Mouse (Mus musculus) hindbrain, embryonic 16.5 days (tissue): Measurements from ENCODE around the gene Lhfpl4. TPM values are rescaled to one million over a fixed set of nuclear protein-coding genes. Genes with fewer than 3 reads are reported as not detected.

Source experiments
- ATAC-seq: fragments of 200-750 bp; cut with Nextera tagmentation; 2 replicates; pipeline ENCODE4 v1.8.0; 2017; ENCODE audit warnings: moderate TSS enrichment, moderate library complexity
- H3K27ac ChIP-seq: fragments of 300-500 bp; sonication (generic); 2 replicates; pipeline ENCODE4 v1.5.1; 2014; ENCODE audit warnings: low read depth, mild to moderate bottlenecking, control low read depth, low read length, moderate library complexity
- H3K27me3 ChIP-seq: fragments of 300-500 bp; sonication (generic); replicated peaks from 2 replicates; pipeline ENCODE4 v1.6.1; 2014; ENCODE audit warnings: low read length; ENCODE audit not compliant: control insufficient read depth, insufficient read depth
- H3K36me3 ChIP-seq: fragments of 300-500 bp; sonication (generic); 2 replicates; pipeline ENCODE4 v1.6.1; 2014; ENCODE audit warnings: mild to moderate bottlenecking, low read length, moderate library complexity, mixed read lengths; ENCODE audit not compliant: control insufficient read depth, insufficient read depth
- H3K4me1 ChIP-seq: fragments of 300-500 bp; sonication (generic); 2 replicates; pipeline ENCODE4 v1.6.1; 2014; ENCODE audit warnings: low read depth, low read length; ENCODE audit not compliant: control insufficient read depth, insufficient read depth
- H3K4me2 ChIP-seq: fragments of 300-500 bp; sonication (generic); 2 replicates; pipeline ENCODE4 v1.6.1; 2014; ENCODE audit warnings: mild to moderate bottlenecking, low read length, control low read depth, moderate library complexity
- H3K4me3 ChIP-seq: fragments of 300-500 bp; sonication (generic); 2 replicates; pipeline ENCODE4 v1.5.1; 2014; ENCODE audit warnings: mild to moderate bottlenecking, low read length, control low read depth, moderate library complexity
- H3K9ac ChIP-seq: fragments of 300-500 bp; sonication (generic); 2 replicates; pipeline ENCODE4 v1.6.1; 2014; ENCODE audit warnings: low read depth, mild to moderate bottlenecking, control low read depth, low read length, moderate library complexity
- H3K9me3 ChIP-seq: fragments of 300-500 bp; sonication (generic); 2 replicates; pipeline ENCODE4 v1.6.1; 2014; ENCODE audit warnings: mild to moderate bottlenecking, low read length, moderate library complexity; ENCODE audit not compliant: control insufficient read depth
- WGBS: fragments of 180-500 bp; shearing (Covaris S2); extraction: QIAGEN DNeasy Blood & Tissue Kit; methylation state at CpG from one replicate; pipeline ENCODE4 v1.1.7; 2014; 5-methylcytosine and 5-hydroxymethylcytosine counted together
- polyA plus RNA-seq: library from polyadenylated mRNA; unstranded; fragments of >200 nt; fragmentation: Nextera tagmentation; extraction: Ambion mirVana; gene quantifications from 2 replicates; pipeline ENCODE4 v1.2.1, GENCODE M21; 2015

The Lhfpl4 gene
- polyA plus RNA-seq, 1 experiment from 2014 or later = 56.7 TPM

DNA sequence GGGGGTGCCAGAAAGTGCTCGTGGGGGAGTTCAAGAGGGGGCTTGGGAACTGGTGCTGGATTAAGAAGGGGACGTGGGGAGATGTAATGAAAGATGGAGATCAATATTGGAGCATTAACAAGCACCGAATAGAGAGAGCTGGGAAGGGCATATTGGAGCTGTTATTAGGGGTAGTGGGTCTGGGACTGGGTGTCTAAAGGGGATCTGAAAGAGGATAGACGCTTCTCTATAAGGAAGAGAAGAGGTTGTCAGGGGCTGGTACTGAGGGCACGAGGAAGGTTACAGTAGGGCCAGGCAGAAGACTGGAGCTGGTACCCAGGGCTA is 705 bp downstream of the Lhfpl4 start:
- ATAC-seq = peak; percentile 74; the same call in 1 of the 2 replicates
- Histone ChIP-seq H3K4me3 (peak overlapping the region; percentile 81), H3K27ac (peak overlapping the region; percentile 82), H3K9ac (peak overlapping the region; percentile 96), H3K9me3 (no peaks in the 10 kb centered on the region), H3K27me3 (no peaks in the 10 kb centered on the region), H3K4me1 (peaks cover 33% of the 10 kb centered on the region), H3K4me2 (peak overlapping the region; percentile 94), H3K36me3 (no peaks in the 10 kb centered on the region)
- 0% methylated on average over 5 of the region's 5 CpGs for WGBS

DNA sequence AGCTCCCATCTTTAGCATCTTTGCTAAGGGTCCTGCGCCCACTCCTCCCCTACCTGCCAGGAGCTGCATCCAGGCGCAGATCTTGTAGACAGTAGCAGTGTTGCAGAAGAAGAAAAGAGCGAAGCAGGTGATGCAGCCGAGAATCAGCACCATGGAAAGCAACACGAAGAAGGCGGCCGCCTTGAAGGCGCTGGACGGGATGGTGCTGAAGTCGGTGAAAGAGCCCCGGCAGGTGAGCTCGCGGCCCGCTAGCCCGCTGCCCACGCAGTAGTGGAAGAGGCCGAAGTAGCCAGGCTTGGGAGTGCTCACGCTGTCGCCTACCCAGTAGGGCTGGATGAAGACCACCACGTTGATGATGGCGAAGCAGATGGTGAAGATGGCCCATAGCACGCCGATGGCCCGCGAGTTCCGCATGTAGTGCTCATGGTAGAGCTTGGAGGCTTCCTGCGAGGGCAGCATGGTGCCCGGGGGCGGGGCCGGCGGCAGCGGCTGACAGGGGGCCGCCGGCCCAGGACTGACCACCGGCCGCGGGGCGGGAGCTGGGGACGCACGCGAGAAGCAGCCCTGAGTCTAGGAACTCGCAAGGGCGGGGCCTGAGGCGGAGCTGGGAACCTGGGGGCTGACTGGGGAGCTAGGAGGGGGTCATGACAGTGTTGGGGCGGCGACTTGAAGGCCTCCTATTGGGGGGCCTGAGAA is 1.3 kb downstream of the Lhfpl4 start:
- ATAC-seq = peak; percentile 58
- WGBS = 4% methylated on average over 46 of the region's 46 CpGs
- peak overlapping the region; percentile 96 for H3K9ac ChIP-seq

DNA sequence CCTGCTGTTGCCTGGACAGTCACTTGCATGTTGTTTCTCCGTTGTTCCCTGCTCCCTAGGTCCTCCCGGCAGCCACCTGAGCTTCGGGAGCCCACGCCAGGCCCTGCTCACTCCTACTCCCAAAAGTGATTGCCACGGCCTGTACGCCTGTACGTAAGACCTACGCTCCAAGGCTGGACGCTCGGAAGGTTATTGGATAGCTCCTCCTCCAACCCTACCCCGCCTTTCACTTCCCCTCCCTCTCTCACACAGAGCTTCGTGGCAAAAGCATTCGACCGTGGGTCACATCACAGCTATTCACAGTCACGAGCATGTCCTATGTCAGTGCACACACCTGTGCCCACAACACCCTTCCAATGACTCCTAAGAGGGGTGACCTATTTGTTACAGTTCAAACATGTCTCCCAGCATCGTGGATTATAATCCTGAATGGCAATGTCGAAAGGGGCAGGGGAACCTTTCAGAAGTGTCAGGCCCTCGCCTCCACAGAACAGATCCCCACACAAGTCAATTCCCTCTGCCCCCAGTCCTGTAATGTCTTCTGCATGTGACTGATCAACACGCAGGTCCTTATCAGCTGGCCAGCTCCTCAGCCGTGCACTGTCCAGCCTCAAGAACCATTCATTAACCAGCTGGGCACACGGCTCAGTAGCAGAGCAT is 10.2 kb downstream of the Lhfpl4 start:
- H3K9ac ChIP-seq = no peak overlapping the region
- H3K9me3 ChIP-seq = no peaks in the 10 kb centered on the region
- H3K27ac ChIP-seq = no peak overlapping the region
- H3K36me3 ChIP-seq = 0 out of 2 replicates have a peak, but pooled peaks cover 6% of the 10 kb centered on the region
- peaks cover under 1% of the 10 kb centered on the region for H3K4me1 ChIP-seq
- H3K4me2 ChIP-seq = no peak overlapping the region
- ATAC-seq = no peak
- WGBS = 85% methylated on average over 21 of the region's 21 CpGs
- no peaks in the 10 kb centered on the region for H3K27me3 ChIP-seq
- no peak overlapping the region for H3K4me3 ChIP-seq

More for the DNA sequence above, 1.3 kb downstream of the Lhfpl4 start:
- no peaks in the 10 kb centered on the region for H3K27me3 ChIP-seq
- peaks cover 33% of the 10 kb centered on the region for H3K4me1 ChIP-seq
- H3K36me3 ChIP-seq = no peaks in the 10 kb centered on the region
- H3K4me3 ChIP-seq = peak overlapping the region; percentile 81
- H3K27ac ChIP-seq = peak overlapping the region; percentile 70
- H3K4me2 ChIP-seq = peak overlapping the region; percentile 94
- no peaks in the 10 kb centered on the region for H3K9me3 ChIP-seq

DNA sequence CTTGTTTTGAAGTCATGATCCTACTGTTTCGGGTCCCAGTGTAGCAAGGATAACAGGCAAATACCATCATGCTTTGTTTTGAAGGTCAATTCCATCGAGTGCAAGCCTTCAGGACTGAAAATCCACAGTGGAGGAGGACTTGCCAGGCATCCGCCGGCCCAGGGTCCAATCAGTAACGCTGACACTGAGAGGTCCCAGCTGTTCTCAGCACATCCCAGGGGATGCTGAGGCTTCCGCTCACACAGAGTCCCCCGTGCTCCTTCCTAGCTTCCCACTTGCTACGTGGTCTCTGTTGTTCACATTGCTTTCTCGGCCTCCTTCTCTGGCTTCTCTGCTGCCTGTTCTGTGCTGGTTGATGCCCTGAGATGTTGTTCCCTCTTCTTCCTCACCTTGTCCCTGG is 11.0 kb downstream of the Lhfpl4 start:
- Histone ChIP-seq H3K9me3 (no peaks in the 10 kb centered on the region), H3K4me1 (peaks cover 9% of the 10 kb centered on the region), H3K4me2 (no peak overlapping the region), H3K27ac (no peak overlapping the region), H3K9ac (no peak overlapping the region), H3K36me3 (0 out of 2 replicates have a peak, but pooled peaks cover 6% of the 10 kb centered on the region), H3K27me3 (no peaks in the 10 kb centered on the region), H3K4me3 (no peak overlapping the region)
- no peak for ATAC-seq
- 64% methylated on average over 9 of the region's 9 CpGs for WGBS

DNA sequence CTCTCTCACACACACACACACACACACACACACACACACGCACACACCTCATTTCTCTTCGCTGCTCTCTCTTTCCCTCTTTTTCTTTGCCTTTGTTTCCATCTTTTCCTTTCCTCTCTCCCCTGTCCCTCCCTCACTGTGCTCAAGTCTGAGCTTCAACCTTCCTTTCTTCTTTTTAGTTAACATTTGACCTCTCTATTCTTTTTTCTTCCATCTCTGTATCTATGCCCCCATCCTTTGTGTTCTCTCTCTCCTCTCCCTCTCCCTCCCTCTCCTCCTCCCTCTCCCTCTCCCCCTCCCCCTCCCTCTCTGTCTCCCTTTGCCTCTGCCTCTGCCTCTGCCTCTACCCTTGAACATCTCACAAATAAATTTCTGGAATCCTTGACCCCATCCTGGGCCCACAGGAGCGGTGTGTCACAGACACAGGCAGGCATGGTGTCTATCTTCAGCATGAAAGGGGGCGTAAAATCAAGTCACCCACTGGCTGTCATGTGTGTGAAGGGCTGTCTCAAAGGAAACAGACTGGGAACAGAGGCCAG is 15.9 kb downstream of the Lhfpl4 start:
- Histone ChIP-seq H3K9ac (no peak overlapping the region), H3K4me1 (peaks cover 20% of the 10 kb centered on the region), H3K27me3 (no peaks in the 10 kb centered on the region), H3K4me2 (peak overlapping the region; percentile 53), H3K36me3 (peaks cover 10% of the 10 kb centered on the region), H3K9me3 (no peaks in the 10 kb centered on the region), H3K4me3 (no peak overlapping the region), H3K27ac (peak overlapping the region; percentile 72)
- WGBS = 18% methylated on average over 4 of the region's 4 CpGs
- peak; percentile 13 for ATAC-seq

DNA sequence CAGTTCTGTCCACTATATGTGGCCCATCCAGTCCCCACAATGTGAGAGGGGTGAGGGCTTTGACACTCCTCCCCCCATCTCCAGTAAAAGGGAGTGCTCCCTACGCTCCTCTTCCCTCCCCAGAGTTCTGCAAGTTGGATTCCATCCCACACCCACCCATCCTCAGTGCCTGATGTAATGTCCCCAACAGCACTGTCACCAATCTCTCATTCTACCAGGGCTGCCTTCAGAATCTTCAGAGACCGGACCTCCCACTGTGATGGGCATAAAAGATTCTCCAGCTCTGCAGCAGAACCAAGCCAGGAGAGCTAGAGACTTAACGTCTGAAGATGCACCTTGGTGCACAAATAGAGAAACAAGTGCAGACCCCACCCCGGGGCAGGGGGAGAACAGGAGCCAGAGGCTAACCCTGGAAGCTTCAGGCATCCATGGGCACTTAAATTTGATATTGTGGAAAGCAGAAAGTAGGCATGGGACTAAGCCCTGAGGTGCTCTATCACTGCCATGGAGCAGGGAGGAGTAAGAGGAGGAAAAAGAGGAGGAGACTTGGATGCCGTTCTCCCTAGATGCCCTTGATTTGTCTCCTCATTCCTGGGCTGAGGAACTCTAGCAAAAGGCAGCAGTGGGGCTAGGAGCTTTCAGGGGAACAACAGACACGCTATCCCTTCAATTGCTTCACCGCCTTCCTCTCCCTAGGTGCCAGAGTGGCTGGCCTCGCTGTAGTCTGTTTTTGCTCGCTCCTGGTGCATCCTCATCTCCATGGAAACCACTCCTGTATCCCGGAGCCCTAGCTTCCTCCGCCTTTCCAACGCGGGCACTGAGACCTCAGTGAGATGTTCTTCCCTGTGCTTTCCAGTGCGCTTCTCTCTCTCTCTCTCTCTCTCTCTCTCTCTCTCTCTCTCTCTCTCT is 16.6 kb downstream of the Lhfpl4 start:
- WGBS = 17% methylated on average over 14 of the region's 14 CpGs
- Histone ChIP-seq H3K4me2 (peak overlapping the region; percentile 53), H3K36me3 (peaks cover 10% of the 10 kb centered on the region), H3K9ac (peak overlapping the region; percentile 43), H3K4me3 (peak overlapping the region; percentile 11; the same call in 1 of the 2 replicates), H3K4me1 (peaks cover 20% of the 10 kb centered on the region), H3K27me3 (no peaks in the 10 kb centered on the region), H3K27ac (peak overlapping the region; percentile 72), H3K9me3 (no peaks in the 10 kb centered on the region)
- peak; percentile 93 for ATAC-seq

DNA sequence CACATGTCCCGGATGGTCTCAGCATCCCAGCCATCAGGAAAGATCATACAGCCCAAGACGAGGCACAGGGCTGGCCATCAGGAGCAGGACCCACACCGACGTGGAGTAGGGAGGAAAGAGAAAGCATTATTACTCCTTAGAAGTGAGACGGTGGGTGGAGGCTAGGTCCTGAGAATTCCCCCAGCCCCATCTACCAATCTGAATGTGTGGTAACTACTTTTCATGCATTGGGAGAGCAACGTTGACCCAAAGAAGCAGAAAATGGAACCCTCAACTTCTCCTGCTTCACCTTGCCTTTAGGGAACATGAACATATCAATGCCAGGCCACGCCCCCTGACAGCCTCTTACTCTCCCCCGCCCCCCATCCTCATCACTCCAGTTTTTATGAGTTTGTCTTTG is 18.6 kb downstream of the Lhfpl4 start:
- Histone ChIP-seq H3K9ac (no peak overlapping the region), H3K27me3 (no peaks in the 10 kb centered on the region), H3K27ac (no peak overlapping the region), H3K9me3 (no peaks in the 10 kb centered on the region), H3K36me3 (peaks cover 15% of the 10 kb centered on the region), H3K4me3 (no peak overlapping the region), H3K4me2 (no peak overlapping the region), H3K4me1 (peaks cover 20% of the 10 kb centered on the region)
- no peak for ATAC-seq
- 82% methylated on average over 8 of the region's 8 CpGs for WGBS

DNA sequence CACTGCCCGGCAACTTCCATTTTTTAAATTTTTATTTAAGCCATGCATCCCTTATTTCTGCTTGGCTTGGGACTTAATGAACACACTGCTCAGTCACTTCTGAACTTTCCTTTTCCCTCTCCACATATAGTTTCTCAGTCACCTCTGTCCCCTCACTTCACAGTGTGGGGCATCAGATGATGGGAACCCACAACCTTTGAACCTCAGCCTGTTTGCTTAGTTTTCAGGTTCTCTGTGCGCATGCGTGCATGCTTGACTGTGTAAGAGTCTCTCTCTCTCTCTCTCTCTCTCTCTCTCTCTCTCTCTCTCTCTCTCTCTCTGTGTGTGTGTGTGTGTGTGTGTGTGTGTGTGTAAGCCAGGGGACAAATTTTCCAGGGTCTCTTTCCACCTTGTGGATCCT is 19.7 kb downstream of the Lhfpl4 start:
- Histone ChIP-seq H3K4me1 (peaks cover 20% of the 10 kb centered on the region), H3K9ac (no peak overlapping the region), H3K36me3 (peaks cover 25% of the 10 kb centered on the region), H3K4me2 (no peak overlapping the region), H3K27ac (no peak overlapping the region), H3K9me3 (no peaks in the 10 kb centered on the region), H3K27me3 (no peaks in the 10 kb centered on the region), H3K4me3 (no peak overlapping the region)
- no peak for ATAC-seq
- WGBS = 94% methylated on average over 3 of the region's 3 CpGs
